Mouse (Mus musculus): ENCODE measurements at regions not wholly inside any gene's neighbourhood (a gene's known extent, or its start where the extent isn't known, plus 50 kb on each side); places are given as distances from the start of the nearest gene placed in this dataset.

DNA sequence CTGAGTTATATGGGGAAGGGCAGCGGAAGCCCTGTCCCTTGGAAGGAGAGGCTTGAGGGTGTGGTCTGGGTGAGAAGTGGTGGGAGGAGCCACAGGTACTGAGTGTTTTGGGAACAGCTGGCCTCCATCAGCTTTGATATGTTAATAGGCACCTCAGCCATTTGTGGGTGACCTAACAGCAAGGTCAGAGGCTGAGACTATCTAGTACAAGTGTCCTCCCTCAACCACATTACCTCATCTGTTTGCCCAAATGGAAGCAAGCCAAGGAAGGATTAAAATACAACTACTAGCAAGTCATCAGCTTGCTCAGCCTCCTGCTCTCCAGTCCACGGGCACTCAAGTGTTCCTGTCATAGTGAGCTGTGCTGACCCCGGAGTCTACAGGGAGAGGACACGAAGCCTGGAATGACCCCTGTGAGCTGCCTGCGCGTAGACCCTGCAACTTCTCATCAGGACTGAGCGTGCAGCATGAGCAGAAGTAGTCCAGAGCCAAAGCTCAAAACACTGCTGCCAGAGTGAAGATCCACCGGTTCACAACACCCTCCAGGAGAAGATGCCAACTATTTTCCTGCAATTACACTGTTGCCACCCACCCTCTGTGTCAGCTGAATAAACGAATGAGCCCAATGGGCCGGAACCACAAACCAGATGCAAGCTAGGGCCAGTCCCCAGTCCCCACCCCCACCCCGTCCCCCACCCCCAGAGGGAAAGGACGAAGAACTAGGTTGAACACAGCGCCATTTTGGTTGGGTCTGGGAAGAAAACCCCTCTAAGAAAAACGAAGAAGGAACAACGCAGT lies 239.6 kb downstream of the Qk start:
- no peak for DNase-seq (ENCODE audit: extremely low spot score, low read depth, low spot score)

DNA sequence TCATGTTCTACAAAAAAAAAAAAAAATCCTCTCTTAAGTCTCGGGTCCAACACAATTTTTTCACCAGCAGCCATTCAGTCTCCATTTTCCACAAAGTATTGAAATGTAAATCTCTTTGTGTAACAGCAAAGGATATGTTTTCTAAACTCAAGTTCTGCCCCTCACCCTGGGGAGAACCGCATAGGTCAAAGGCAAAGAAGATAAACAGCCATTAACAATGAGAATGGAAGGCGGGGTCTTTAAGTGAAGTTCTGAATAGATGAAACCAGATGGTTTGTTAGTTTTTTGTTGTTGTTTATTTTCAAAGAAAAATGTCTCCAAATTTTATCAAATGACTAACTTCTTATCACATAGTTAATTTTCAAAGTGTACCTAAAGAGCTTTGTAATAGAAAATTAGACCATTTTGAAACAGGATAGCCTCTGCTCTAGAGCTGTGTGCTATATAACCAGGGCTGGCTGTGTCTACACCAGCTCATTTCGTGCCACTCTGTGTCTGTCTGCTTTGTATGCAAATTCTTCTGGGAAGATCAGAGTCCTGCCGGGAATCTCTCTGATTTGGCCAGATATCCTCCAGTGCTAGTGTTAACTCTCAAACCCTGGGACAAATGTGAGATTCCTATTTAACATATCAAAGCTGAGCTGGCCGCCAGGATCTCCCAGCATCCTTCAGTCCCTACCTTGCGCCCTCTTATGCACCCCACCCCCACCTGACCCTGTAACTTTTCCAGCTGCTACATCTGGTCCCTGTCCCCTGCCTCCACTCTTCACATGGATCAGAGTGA lies 240.9 kb downstream of the Qk start:
- no peak for DNase-seq (ENCODE audit: extremely low spot score, low read depth, low spot score)

- DNase-seq (ENCODE audit: extremely low spot score, low read depth, low spot score): no peak
Measured at GRCm38 (mm10) chr17:10073301-10073700, 246.4 kb downstream of the Qk start.

GRCm38 (mm10) chr17:10069251-10069650 lies 250.4 kb downstream of the Qk start:
- DNase-seq (ENCODE audit: extremely low spot score, low read depth, low spot score): no peak

GRCm38 (mm10) chr17:10065131-10065530 lies 254.5 kb downstream of the Qk start:
- DNase-seq (ENCODE audit: extremely low spot score, low read depth, low spot score): no peak

DNA sequence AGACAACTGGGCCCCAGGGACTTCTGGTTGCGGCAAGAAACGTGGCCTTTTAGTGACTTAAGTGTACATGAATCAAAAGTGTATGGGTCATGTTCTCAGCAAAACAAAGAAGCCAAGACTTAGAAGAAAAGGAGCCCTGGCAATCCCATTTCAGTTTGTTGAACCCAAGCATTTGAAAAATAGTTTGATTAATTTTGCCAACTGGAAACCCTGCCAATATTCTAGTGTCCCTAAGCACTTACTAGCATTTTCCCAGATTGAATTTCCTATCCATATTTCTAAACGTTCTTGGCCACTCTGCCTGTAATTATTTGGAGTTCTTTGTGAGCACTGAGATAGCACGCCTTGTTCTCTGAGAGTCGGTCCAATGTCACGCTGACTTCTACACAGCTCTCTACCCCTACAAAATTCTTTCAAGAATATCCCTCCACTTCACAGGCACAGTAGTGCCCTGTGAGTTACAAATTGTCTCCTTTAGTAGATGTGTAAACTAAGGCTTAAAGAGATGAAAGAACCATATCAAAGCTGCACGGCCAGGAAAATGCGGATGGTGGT lies 257.0 kb downstream of the Qk start:
- DNase-seq (ENCODE audit: extremely low spot score, low read depth, low spot score): no peak

GRCm38 (mm10) chr17:10057736-10058135 lies 261.9 kb downstream of the Qk start:
- no peak for DNase-seq (ENCODE audit: extremely low spot score, low read depth, low spot score)

GRCm38 (mm10) chr17:10056096-10056495 lies 263.6 kb downstream of the Qk start:
- DNase-seq (ENCODE audit: extremely low spot score, low read depth, low spot score): no peak

GRCm38 (mm10) chr17:10054375-10054774 lies 265.3 kb downstream of the Qk start:
- DNase-seq (ENCODE audit: extremely low spot score, low read depth, low spot score): no peak

GRCm38 (mm10) chr17:10044336-10044735 lies 275.3 kb downstream of the Qk start:
- DNase-seq (ENCODE audit: extremely low spot score, low read depth, low spot score): no peak

DNA sequence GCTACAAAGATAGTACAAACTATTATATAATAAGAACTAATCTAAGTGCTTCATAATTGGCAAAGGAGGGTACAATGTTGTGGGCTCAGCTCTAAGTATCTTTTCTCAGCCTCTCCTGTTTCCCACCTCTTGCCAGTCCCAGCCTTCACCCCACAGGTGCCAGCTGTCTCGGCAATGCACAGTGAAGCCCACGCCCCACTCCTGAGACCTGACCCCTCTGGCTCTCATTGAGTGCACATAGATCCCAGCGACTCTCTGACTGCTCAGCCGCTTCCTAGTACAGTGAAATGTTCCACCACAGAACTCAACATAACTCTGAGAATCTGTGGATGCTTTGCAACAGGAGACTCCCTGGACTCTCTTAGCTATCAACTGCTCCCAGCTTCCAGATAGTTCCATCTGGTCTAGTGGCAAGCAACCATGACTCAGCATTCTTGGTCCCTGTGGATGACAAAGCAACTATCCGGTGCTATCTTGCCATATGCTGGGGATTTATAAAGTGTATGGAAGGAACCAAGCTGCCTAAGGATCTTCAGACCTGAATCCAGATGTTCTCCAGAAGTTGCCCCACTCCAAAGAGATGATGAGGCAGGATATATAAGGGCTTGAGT lies 277.5 kb downstream of the Qk start:
- DNase-seq (ENCODE audit: extremely low spot score, low read depth, low spot score): no peak

GRCm38 (mm10) chr17:10040951-10041359 lies 278.7 kb downstream of the Qk start:
- DNase-seq (ENCODE audit: extremely low spot score, low read depth, low spot score): no peak

DNA sequence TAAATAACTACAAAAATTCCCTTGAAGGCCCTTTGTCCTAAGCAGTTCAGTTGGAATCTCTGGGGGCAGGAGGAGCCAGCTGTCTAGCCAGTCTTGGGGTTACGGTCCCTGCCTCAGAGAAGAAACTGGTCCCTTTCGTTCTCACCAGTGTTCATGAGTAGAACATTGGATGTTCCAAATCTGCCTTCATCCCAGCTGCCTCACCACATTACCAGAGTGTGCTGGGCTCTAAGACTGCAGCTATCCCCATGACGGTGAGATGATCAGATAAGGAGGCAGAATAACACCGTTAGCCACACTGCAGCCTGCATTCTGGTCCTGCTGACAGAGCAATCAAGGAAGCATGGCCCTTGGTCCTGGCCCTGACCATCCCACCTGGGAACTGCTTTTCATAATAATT lies 279.3 kb downstream of the Qk start:
- no peak for DNase-seq (ENCODE audit: extremely low spot score, low read depth, low spot score)

GRCm38 (mm10) chr17:10037799-10038445 lies 281.7 kb downstream of the Qk start:
- no peak for DNase-seq (ENCODE audit: extremely low spot score, low read depth, low spot score)

DNA sequence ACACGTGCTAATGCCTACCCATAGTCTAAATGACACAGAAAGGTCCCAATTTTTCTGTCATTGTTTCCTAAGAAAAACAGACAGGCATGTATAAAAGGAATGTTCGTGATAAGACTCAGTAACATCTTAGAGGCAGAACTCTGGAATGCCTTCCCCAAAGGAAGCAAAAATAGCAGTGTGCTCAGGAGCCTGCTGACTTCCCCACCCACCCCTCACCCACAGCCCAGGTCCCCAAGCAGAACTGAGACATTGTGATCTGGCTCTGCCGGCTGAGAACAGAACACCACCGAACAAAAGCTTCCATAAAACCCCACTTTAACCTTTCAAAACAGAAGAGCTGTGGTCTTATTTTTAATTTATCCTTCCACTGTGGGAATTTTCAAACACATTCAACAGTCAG lies 286.1 kb downstream of the Qk start:
- no peak for DNase-seq (ENCODE audit: extremely low spot score, low read depth, low spot score)

- no peak for DNase-seq (ENCODE audit: extremely low spot score, low read depth, low spot score)
Measured at GRCm38 (mm10) chr17:10031033-10031432, 288.6 kb downstream of the Qk start.

DNA sequence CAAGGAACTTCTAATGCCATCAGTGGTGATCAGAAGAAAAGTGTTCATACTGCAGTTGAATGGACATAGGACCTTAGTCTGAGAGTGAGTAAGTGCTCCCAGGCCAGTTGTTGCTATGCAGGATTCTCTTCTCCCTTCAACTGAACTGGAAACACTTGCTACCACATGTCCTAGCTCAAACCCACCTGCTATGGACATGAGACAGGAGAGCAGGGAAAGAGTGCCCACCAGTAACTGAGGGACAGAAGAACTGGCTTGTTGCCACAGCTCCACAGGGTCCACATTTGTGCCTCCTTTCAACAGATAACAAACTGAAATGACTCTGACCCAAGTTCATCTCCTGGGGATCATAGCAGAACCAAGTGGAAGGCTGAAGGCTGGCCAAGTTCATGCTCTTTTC lies 292.9 kb downstream of the Qk start:
- DNase-seq (ENCODE audit: extremely low spot score, low read depth, low spot score): no peak

- no peak for DNase-seq (ENCODE audit: extremely low spot score, low read depth, low spot score)
Measured at GRCm38 (mm10) chr17:10025212-10025611, 294.4 kb downstream of the Qk start.

- no peak for DNase-seq (ENCODE audit: extremely low spot score, low read depth, low spot score)
Measured at GRCm38 (mm10) chr17:10024323-10024722, 295.3 kb downstream of the Qk start.

GRCm38 (mm10) chr17:10012161-10012560 lies 307.5 kb downstream of the Qk start:
- no peak for DNase-seq (ENCODE audit: extremely low spot score, low read depth, low spot score)

- no peak for DNase-seq (ENCODE audit: extremely low spot score, low read depth, low spot score)
Measured at GRCm38 (mm10) chr17:10011728-10012127, 307.9 kb downstream of the Qk start.

Data from hindlimb bud, embryonic 11.5 days (tissue).